ENCODE assay signal across 10 mouse cellular contexts in genomic region chr12:12590753-12591291, GRCm38 (mm10).
DNase-seq lines count a peak whose midpoint lies in the region; ATAC-seq lines count a peak whose summit lies in the region.
"Had no signal": no experiment of that assay in that cellular context is flagged by ENCODE, and none has a peak within 500 bp of the region (broad histone marks: within the 10 kb centered on the region; RNA-seq: fewer than 3 reads in every experiment).

No protein-coding gene starts in this region.

- H3K4me3 ChIP-seq in forebrain, embryonic 11.5 days (ENCODE audit: low read depth, low read length): no peak overlapping the region
- no peak overlapping the region for H3K4me3 ChIP-seq in neural tube, embryonic 14.5 days (ENCODE audit: low read depth, low read length)
- H3K4me3 ChIP-seq: erythroblast, embryonic 14.5 days had no signal

- 39% methylated on average over 8 of the region's 8 CpGs for WGBS in forebrain, embryonic 11.5 days
- WGBS in neural tube, embryonic 14.5 days: 33% methylated on average over 8 of the region's 8 CpGs

- H3K27me3 ChIP-seq in forebrain, embryonic 11.5 days (ENCODE audit: control insufficient read depth, insufficient read depth, low read length): no peaks in the 10 kb centered on the region
- H3K27me3 ChIP-seq in neural tube, embryonic 14.5 days (ENCODE audit: control insufficient read depth, insufficient read depth, low read length): no peaks in the 10 kb centered on the region

- no peak overlapping the region for H3K9ac ChIP-seq in forebrain, embryonic 11.5 days (ENCODE audit: low read length)
- H3K9ac ChIP-seq in neural tube, embryonic 14.5 days (replicated peaks; ENCODE audit: low read depth, low read length): peak overlapping the region; percentile 32; the same call in 1 of the 2 replicates

- H3K9me3 ChIP-seq in forebrain, embryonic 11.5 days (ENCODE audit: control insufficient read depth, low read length): no peaks in the 10 kb centered on the region
- H3K9me3 ChIP-seq in neural tube, embryonic 14.5 days (ENCODE audit: control insufficient read depth, low read length): no peaks in the 10 kb centered on the region

- H3K4me1 ChIP-seq in forebrain, embryonic 11.5 days (replicated peaks; ENCODE audit: control insufficient read depth, insufficient read depth, low read length): peaks cover 12% of the 10 kb centered on the region; the same call in 1 of the 2 replicates
- H3K4me1 ChIP-seq in neural tube, embryonic 14.5 days (ENCODE audit: control insufficient read depth, insufficient read depth, low read length): peaks cover 16% of the 10 kb centered on the region; the same call in 1 of the 2 replicates

- peak overlapping the region; percentile 48 for H3K27ac ChIP-seq in forebrain, embryonic 11.5 days (ENCODE audit: low read depth, low read length)
- H3K27ac ChIP-seq in neural tube, embryonic 14.5 days (ENCODE audit: low read depth, low read length): peak overlapping the region; percentile 76

- no peaks in the 10 kb centered on the region for H3K36me3 ChIP-seq in forebrain, embryonic 11.5 days (ENCODE audit: control insufficient read depth, insufficient read depth, low read length)
- no peaks in the 10 kb centered on the region for H3K36me3 ChIP-seq in neural tube, embryonic 14.5 days (ENCODE audit: control insufficient read depth, insufficient read depth, low read length)

- peak; percentile 69; the same call in 1 of the 2 replicates for ATAC-seq in frontal cortex, adult (ENCODE audit: low TSS enrichment)
- peak; percentile 89 for ATAC-seq in forebrain, embryonic 11.5 days (replicated peaks; ENCODE audit: low FRiP score)
- peak; percentile 97 for ATAC-seq in neural tube, embryonic 14.5 days (ENCODE audit: low read depth)
- no peak for ATAC-seq in megakaryocyte, adult 5-6 weeks (ENCODE audit: poor library complexity, severe bottlenecking)

- H3K4me2 ChIP-seq in forebrain, embryonic 11.5 days (ENCODE audit: low read depth, low read length, severe bottlenecking): no peak overlapping the region
- no peak overlapping the region for H3K4me2 ChIP-seq in neural tube, embryonic 14.5 days (ENCODE audit: low read depth, low read length)

- no peak for DNase-seq in frontal cortex, postnatal 14 days (ENCODE audit: low spot score in 2 of 2)
- DNase-seq in forebrain, embryonic 11.5 days (ENCODE audit: low spot score): peak; percentile 63
- peak; percentile 21 to 25 for DNase-seq in layer of hippocampus, adult 8-10 months (ENCODE audit: low spot score in 2 of 2)
- no peak for DNase-seq in adrenal gland, adult 18-20 months (ENCODE audit: low spot score in 2 of 2)
- no peak for DNase-seq in lung, postnatal 14 days
- DNase-seq: lung, postnatal 36 days had no signal

Comparison
In these comparisons a context has a peak if more than half of its experiments do, and no peak if none do; other contexts are left out.
1. DNase-seq: peak in forebrain, embryonic 11.5 days (single experiment) and layer of hippocampus, adult 8-10 months (2 of 2); none in frontal cortex, postnatal 14 days (0 of 2), adrenal gland, adult 18-20 months (0 of 2) and lung, postnatal 14 days (single experiment).